Mouse (Mus musculus) liver, embryonic 14.5 days (tissue): ENCODE data around the gene Dlgap1.

Experiments used
- CTCF ChIP-seq: IDR thresholded peaks from 2 replicates; pipeline ENCODE4 v1.5.1; 2016; ENCODE audit warnings: antibody characterized with exemption, low read depth, control low read depth
- EP300 ChIP-seq: IDR thresholded peaks from 2 replicates; pipeline ENCODE4 v1.6.1; 2016; ENCODE audit warnings: antibody characterized with exemption, low read depth

DNA sequence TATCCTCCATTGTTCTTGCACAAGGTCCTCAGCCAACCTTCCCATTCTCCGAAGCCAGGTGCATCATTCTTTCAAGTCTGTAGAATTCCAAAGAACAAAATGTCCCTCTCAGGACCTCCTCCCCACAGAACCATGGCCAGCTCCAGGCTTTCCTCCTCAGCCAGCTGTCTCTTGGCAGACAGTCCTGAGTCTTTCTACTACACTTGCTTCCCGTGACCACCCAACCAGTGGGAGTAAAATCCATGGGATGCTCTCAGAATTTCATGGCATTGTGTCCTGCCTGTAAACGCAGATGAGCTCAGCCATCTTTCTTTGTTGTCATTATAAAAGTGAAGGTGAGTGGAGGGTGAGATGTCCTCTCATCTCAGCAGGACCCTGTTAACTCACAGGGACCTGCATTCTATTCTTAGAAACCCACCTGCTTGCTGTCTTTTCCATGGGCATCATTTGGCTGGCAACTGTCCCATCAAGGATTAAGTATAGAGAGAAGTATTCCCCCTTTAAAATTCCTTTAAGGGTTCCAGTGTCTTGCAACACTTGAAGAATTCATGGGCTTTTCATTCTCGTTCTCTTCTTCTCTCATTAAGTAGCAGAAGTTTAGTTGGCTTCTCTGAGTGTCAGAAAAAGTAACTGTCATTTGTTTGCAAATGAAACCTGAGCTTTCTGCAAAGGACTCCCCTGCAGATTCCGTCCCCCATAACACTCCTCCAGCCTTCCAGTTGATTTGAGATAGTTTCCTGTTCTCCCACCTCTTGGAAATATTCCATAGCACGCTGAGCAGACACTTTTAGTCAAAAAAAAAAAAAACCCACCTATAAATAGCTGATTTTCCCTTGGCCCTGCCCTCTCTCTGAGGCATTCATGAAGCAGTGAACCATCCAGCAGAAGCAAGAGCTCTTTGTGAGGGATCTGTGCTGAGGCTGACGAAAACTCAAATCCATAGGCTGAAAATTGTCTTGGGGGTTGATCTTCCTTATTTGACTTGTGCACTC is 559.6 kb downstream of the Dlgap1 start:
- no peak for TF ChIP-seq CTCF
- no peak for TF ChIP-seq EP300
